Mouse (Mus musculus): ENCODE results near the gene Plcg2.

- TF ChIP-seq CTCF (IDR thresholded peaks at IDR 0.05) (no peak), EP300 (IDR thresholded peaks at IDR 0.05) (no peak)
These were observed 3.2 kb upstream of the Plcg2 start for GRCm38 (mm10) chr8:117494874-117495273.

All from lung, postnatal 0 days (tissue).